Mouse (Mus musculus) thymus, postnatal 14 days (tissue): ENCODE measurements at regions not wholly inside any gene's neighbourhood (a gene's known extent, or its start where the extent isn't known, plus 50 kb on each side); places are given as distances from the start of the nearest gene placed in this dataset.
A peak's percentile ranks its signal among the peaks of the same experiment; 100 is the strongest.

Source experiments
- DNase-seq: peaks from one replicate; pipeline ENCODE4 v3.0.0; 2021

- DNase-seq, result no peak
Observed at GRCm38 (mm10) chr17:83098679-83099413, 116.2 kb upstream of the Pkdcc start.

- DNase-seq, result no peak
Observed at GRCm38 (mm10) chr17:83101035-83101434, 114.1 kb upstream of the Pkdcc start.

- no peak for DNase-seq
Observed at GRCm38 (mm10) chr17:83101756-83102155, 113.3 kb upstream of the Pkdcc start.

GRCm38 (mm10) chr17:83102675-83103412 is 112.2 kb upstream of the Pkdcc start:
- DNase-seq, result no peak

- DNase-seq, result no peak
Observed at GRCm38 (mm10) chr17:83108151-83108550, 106.9 kb upstream of the Pkdcc start.

GRCm38 (mm10) chr17:83109792-83110440 is 105.2 kb upstream of the Pkdcc start:
- DNase-seq, result no peak

GRCm38 (mm10) chr17:83110556-83110955 is 104.5 kb upstream of the Pkdcc start:
- no peak for DNase-seq

- no peak for DNase-seq
Observed at GRCm38 (mm10) chr17:83115146-83115545, 99.9 kb upstream of the Pkdcc start.

- DNase-seq, result no peak
Observed at GRCm38 (mm10) chr17:83115832-83116480, 99.1 kb upstream of the Pkdcc start.

- no peak for DNase-seq
Observed at GRCm38 (mm10) chr17:83120665-83121232, 94.3 kb upstream of the Pkdcc start.

GRCm38 (mm10) chr17:83122525-83123280 is 92.4 kb upstream of the Pkdcc start:
- DNase-seq, result peak; percentile 10

GRCm38 (mm10) chr17:83125057-83125456 is 90.0 kb upstream of the Pkdcc start:
- DNase-seq, result no peak

- no peak for DNase-seq
Observed at GRCm38 (mm10) chr17:83127842-83128241, 87.2 kb upstream of the Pkdcc start.

- no peak for DNase-seq
Observed at GRCm38 (mm10) chr17:83128843-83129544, 86.1 kb upstream of the Pkdcc start.

GRCm38 (mm10) chr17:83129658-83130057 is 85.4 kb upstream of the Pkdcc start:
- no peak for DNase-seq

- no peak for DNase-seq
Observed at GRCm38 (mm10) chr17:83133201-83133600, 81.9 kb upstream of the Pkdcc start.

GRCm38 (mm10) chr17:83135441-83136120 is 79.5 kb upstream of the Pkdcc start:
- DNase-seq, result no peak

GRCm38 (mm10) chr17:83136267-83136666 is 78.8 kb upstream of the Pkdcc start:
- no peak for DNase-seq

- no peak for DNase-seq
Observed at GRCm38 (mm10) chr17:83137720-83138119, 77.4 kb upstream of the Pkdcc start.

GRCm38 (mm10) chr17:83138493-83139417 is 76.3 kb upstream of the Pkdcc start:
- no peak for DNase-seq
